Mouse (Mus musculus) C2C12 (cell line): ENCODE results near the gene Nebl. TPM values are rescaled to one million over a fixed set of nuclear protein-coding genes. Genes with fewer than 3 reads are reported as not detected.

Experiments
- H3K27me3 ChIP-seq: one replicate; pipeline ENCODE4 v1.6.1; 2011; ENCODE audit not compliant: control insufficient read depth, insufficient read depth, insufficient read length
- H3K36me3 ChIP-seq: one replicate; pipeline ENCODE4 v1.6.1; 2011; ENCODE audit not compliant: control insufficient read depth, insufficient read depth
- H3K4me3 ChIP-seq: one replicate; pipeline ENCODE4 v1.5.1; 2011; ENCODE audit warnings: mild to moderate bottlenecking, control low read depth; ENCODE audit not compliant: poor library complexity, insufficient read depth, severe bottlenecking
- H3K79me2 ChIP-seq: one replicate; pipeline ENCODE4 v1.6.1; 2011; ENCODE audit not compliant: control insufficient read depth, insufficient read depth
- H3K79me3 ChIP-seq: one replicate; pipeline ENCODE4 v1.6.1; 2011; ENCODE audit warnings: low read depth, control low read depth
- H3ac ChIP-seq: one replicate; pipeline ENCODE3; 2011; ENCODE audit warnings: low read depth; ENCODE audit not compliant: control insufficient read depth, insufficient read length
- CEBPB ChIP-seq: IDR thresholded peaks from one replicate; pipeline ENCODE4 v1.6.1; 2011; ENCODE audit warnings: low read depth, mild to moderate bottlenecking, control low read depth, moderate library complexity
- CTCF ChIP-seq: IDR thresholded peaks from one replicate; pipeline ENCODE4 v1.5.1; 2011; ENCODE audit not compliant: control insufficient read depth, insufficient read depth, insufficient read length
- FOSL1 ChIP-seq: IDR thresholded peaks from one replicate; pipeline ENCODE4 v1.8.0; 2011; ENCODE audit warnings: mild to moderate bottlenecking, low read length; ENCODE audit not compliant: poor library complexity, insufficient read depth, severe bottlenecking
- MAX ChIP-seq: IDR thresholded peaks from one replicate; pipeline ENCODE4 v1.6.1; 2011; ENCODE audit warnings: mild to moderate bottlenecking, control low read depth
- MYOD1 ChIP-seq: IDR thresholded peaks from one replicate; pipeline ENCODE4 v1.6.1; 2011; ENCODE audit warnings: low read depth; ENCODE audit not compliant: control insufficient read depth, insufficient read length
- MYOG ChIP-seq: IDR thresholded peaks from one replicate; pipeline ENCODE4 v1.6.1; 2011; ENCODE audit not compliant: control insufficient read depth, insufficient read length; ENCODE audit errors: extremely low read depth
- USF1 ChIP-seq: IDR thresholded peaks from one replicate; pipeline ENCODE4 v1.6.1; 2011; ENCODE audit warnings: low read depth, mild to moderate bottlenecking, control low read depth, moderate library complexity
- long read RNA-seq, 2 experiments: library from polyadenylated mRNA; unstranded; transcript quantifications; one replicate each; pipeline ENCODE4 v2.0.0; 2019 to 2020
- polyA plus RNA-seq: library from polyadenylated mRNA; unstranded; fragments of >200 nt; fragmentation: generic; extraction: Trizol; gene quantifications from one replicate; pipeline ENCODE4 v1.2.1, GENCODE M21; 2012; ENCODE audit warnings: missing spikeins

Gene Nebl
- 0.50 TPM for polyA plus RNA-seq
- long read RNA-seq, experiment 1 = 0 reads
- long read RNA-seq, experiment 2 = 0 reads

- Histone ChIP-seq H3K79me2 (no peaks in the 10 kb centered on the region), H3ac (peak within 1 kb of the TSS; percentile 34), H3K36me3 (no peaks in the 10 kb centered on the region), H3K79me3 (no peaks in the 10 kb centered on the region), H3K27me3 (no peaks in the 10 kb centered on the region), H3K4me3 (no peak within 1 kb of the TSS)
- TF ChIP-seq CTCF (no peak), MAX (no peak), USF1 (no peak), MYOD1 (no peak), MYOG (no peak), FOSL1 (no peak), CEBPB (no peak)
Observed at GRCm38 (mm10) chr2:17730957-17731830, at the start of gene Nebl. Gene Nebl, minus strand, starts transcription at chr2:17731464.

GRCm38 (mm10) chr2:17770246-17770825, 39.1 kb upstream of the Nebl start:
- TF ChIP-seq FOSL1 (no peak), MYOD1 (no peak)

GRCm38 (mm10) chr2:17769242-17769755, 38.0 kb upstream of the Nebl start:
- no peaks in the 10 kb centered on the region for H3K27me3 ChIP-seq
- H3K36me3 ChIP-seq = no peaks in the 10 kb centered on the region
- no peak overlapping the region for H3K4me3 ChIP-seq
- no peak for TF ChIP-seq CEBPB
- no peak for TF ChIP-seq USF1
- no peak for TF ChIP-seq FOSL1
- TF ChIP-seq CTCF = no peak
- no peak for TF ChIP-seq MYOG
- no peak for TF ChIP-seq MAX
- no peaks in the 10 kb centered on the region for H3K79me2 ChIP-seq
- H3K79me3 ChIP-seq = no peaks in the 10 kb centered on the region
- H3ac ChIP-seq = no peak overlapping the region

More at GRCm38 (mm10) chr2:17770246-17770825, 39.1 kb upstream of the Nebl start:
- Histone ChIP-seq H3K79me3 (no peaks in the 10 kb centered on the region), H3K36me3 (no peaks in the 10 kb centered on the region), H3K79me2 (no peaks in the 10 kb centered on the region), H3K27me3 (no peaks in the 10 kb centered on the region), H3ac (no peak overlapping the region), H3K4me3 (no peak overlapping the region)

- Histone ChIP-seq H3K27me3 (no peaks in the 10 kb centered on the region), H3K79me3 (no peaks in the 10 kb centered on the region), H3K4me3 (no peak overlapping the region), H3K79me2 (no peaks in the 10 kb centered on the region), H3K36me3 (no peaks in the 10 kb centered on the region), H3ac (no peak overlapping the region)
- TF ChIP-seq MYOG (no peak), MAX (no peak), CTCF (no peak), MYOD1 (no peak), USF1 (no peak), FOSL1 (no peak), CEBPB (no peak)
Observed at GRCm38 (mm10) chr2:17756271-17756670, 25.0 kb upstream of the Nebl start.

- Histone ChIP-seq H3K27me3 (no peaks in the 10 kb centered on the region), H3K36me3 (no peaks in the 10 kb centered on the region), H3ac (peak overlapping the region; percentile 3), H3K79me2 (no peaks in the 10 kb centered on the region), H3K79me3 (no peaks in the 10 kb centered on the region), H3K4me3 (no peak overlapping the region)
- TF ChIP-seq MYOG (no peak), MAX (no peak), CTCF (no peak), CEBPB (peak; percentile 44)
Observed at GRCm38 (mm10) chr2:17742051-17742763, 10.9 kb upstream of the Nebl start.
